Mouse (Mus musculus) gastrocnemius, adult 18-20 months (tissue): ENCODE measurements around the gene Csrnp2. TPM values are rescaled to one million over a fixed set of nuclear protein-coding genes. Genes with fewer than 3 reads are reported as not detected.

Source experiments
- DNase-seq: peaks from one replicate; pipeline ENCODE4 v3.0.0; 2021; ENCODE audit warnings: low spot score
- total RNA-seq, 2 experiments: library from RNA; stranded (reverse); gene quantifications; 2 replicates each; pipeline ENCODE4 v1.2.3; 2021

Csrnp2 gene
- total RNA-seq, 2 experiments from 2014 or later = 3.2 to 3.7 TPM

DNA sequence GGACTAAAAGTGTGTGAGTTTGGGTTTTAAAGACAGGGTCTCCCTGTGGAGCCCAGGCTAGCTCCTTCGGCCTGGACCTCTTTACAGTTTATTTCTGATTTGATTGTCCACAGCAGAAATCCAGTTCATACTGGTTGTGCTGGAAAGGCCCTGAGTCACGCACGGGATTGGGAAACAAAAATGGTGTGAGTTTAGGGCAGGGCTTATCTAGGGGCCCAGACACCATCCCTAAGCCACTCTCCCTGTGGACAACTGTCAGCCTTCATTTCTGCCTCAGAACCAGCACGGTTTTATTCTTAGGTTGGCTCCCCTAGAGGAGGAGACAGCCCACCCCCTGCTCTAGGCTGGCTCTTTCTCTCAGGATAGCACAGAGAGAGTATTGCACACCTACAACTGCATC, 62.1 kb downstream of the Csrnp2 start:
- DNase-seq = no peak

DNA sequence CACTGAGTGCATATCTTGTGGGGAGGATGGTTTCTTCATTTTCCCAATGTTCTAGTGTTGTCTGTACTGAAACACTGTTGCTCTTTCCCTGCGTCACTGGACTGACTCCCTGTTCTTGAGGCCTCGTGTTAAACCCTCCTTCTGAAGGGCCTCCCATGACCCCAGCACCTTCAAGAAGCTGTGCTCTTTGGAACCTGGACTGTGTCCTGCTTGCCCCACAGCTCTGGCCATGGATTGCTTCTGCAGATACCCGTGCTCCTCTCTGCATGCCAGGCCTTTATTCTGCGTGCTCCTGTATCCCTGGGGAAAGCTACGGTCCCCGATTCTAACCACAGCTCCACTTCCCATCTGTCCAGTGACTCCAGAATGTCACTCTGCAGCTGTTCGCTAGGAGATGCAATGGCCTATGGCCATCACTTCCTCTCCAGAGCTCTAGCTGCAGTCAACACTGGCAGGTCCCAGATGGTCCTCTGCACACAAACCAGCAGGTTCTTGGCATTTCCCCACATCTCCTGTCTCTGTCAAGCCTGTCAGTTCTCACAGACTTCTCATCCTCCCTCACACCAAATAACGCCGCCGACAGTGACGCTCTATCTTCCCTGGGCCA, 65.2 kb downstream of the Csrnp2 start:
- no peak for DNase-seq

Other genes with a start within 250 kb of the Csrnp2 start
- gene Tmprss12, start 214.7 kb downstream of the Csrnp2 start, total RNA-seq = not detected
- 10 to 100 TPM; 33.7 to 34.4 TPM for gene Mettl7a1, start 191.3 kb downstream of the Csrnp2 start, total RNA-seq
- gene Mettl7a3, start 160.6 kb downstream of the Csrnp2 start, total RNA-seq = under 1 TPM; 0.17 to 0.41 TPM
- not detected for gene Methig1, start 142.3 kb downstream of the Csrnp2 start, total RNA-seq
- gene Mettl7a2, start 142.3 kb downstream of the Csrnp2 start, total RNA-seq = under 1 TPM; 0.43 to 0.68 TPM
- gene Higd1c, start 130.9 kb downstream of the Csrnp2 start, total RNA-seq = not detected
- gene Gm5475, start 73.3 kb downstream of the Csrnp2 start, total RNA-seq = under 1 TPM in 1 of 2 experiments, not detected in 1; 0.09 TPM
- gene Slc11a2, start 70.4 kb downstream of the Csrnp2 start, total RNA-seq = 10 to 100 TPM; 34.5 to 40.0 TPM
- 1 to 10 TPM; 6.7 to 7.5 TPM for gene Letmd1, start 26.5 kb downstream of the Csrnp2 start, total RNA-seq
- gene Tfcp2, start 56.5 kb upstream of the Csrnp2 start, total RNA-seq = 10 to 100 TPM; 11.3 to 11.5 TPM
- gene Pou6f1, start 104.5 kb upstream of the Csrnp2 start, total RNA-seq = 10 to 100 TPM; 13.8 to 17.7 TPM
- gene Dazap2, start 119.9 kb upstream of the Csrnp2 start, total RNA-seq = 10 to 100 TPM; 71.6 to 73.4 TPM
- 1 to 10 TPM; 2.4 to 4.6 TPM for gene Smagp, start 141.5 kb upstream of the Csrnp2 start, total RNA-seq
- gene Bin2, start 174.1 kb upstream of the Csrnp2 start, total RNA-seq = under 1 TPM; 0.37 to 0.50 TPM
- 1 to 10 TPM; 1.2 TPM for gene Cela1, start 192.4 kb upstream of the Csrnp2 start, total RNA-seq
- under 1 TPM in 1 of 2 experiments, not detected in 1; 0.12 TPM for gene Galnt6, start 233.9 kb upstream of the Csrnp2 start, total RNA-seq